Mouse (Mus musculus) kidney, embryonic 15.5 days (tissue): ENCODE measurements around the gene Ccdc62. TPM values are rescaled to one million over a fixed set of nuclear protein-coding genes. Genes with fewer than 3 reads are reported as not detected.
A peak's percentile ranks its signal among the peaks of the same experiment; 100 is the strongest.

Experiments used
- ATAC-seq: fragments of 200-750 bp; cut with Nextera tagmentation; replicated peaks from 2 replicates; pipeline ENCODE4 v1.8.0; 2017; ENCODE audit warnings: moderate TSS enrichment; ENCODE audit not compliant: low FRiP score
- H3K27ac ChIP-seq: fragments of 300-500 bp; sonication (generic); 2 replicates; pipeline ENCODE4 v1.5.1; 2015; ENCODE audit warnings: mild to moderate bottlenecking, inconsistent platforms
- H3K27me3 ChIP-seq: fragments of 300-500 bp; sonication (generic); 2 replicates; pipeline ENCODE4 v1.6.1; 2015; ENCODE audit warnings: inconsistent platforms
- H3K36me3 ChIP-seq: fragments of 300-500 bp; sonication (generic); 2 replicates; pipeline ENCODE4 v1.6.1; 2015; ENCODE audit warnings: inconsistent platforms
- H3K4me1 ChIP-seq: fragments of 300-500 bp; sonication (generic); 2 replicates; pipeline ENCODE4 v1.6.1; 2015; ENCODE audit warnings: inconsistent platforms
- H3K4me2 ChIP-seq: fragments of 300-500 bp; sonication (generic); 2 replicates; pipeline ENCODE4 v1.6.1; 2015; ENCODE audit warnings: moderate library complexity, mild to moderate bottlenecking, inconsistent platforms
- H3K4me3 ChIP-seq: fragments of 300-500 bp; sonication (generic); replicated peaks from 2 replicates; pipeline ENCODE4 v1.5.1; 2015; ENCODE audit warnings: mild to moderate bottlenecking, inconsistent platforms
- H3K9ac ChIP-seq: fragments of 300-500 bp; sonication (generic); 2 replicates; pipeline ENCODE4 v1.6.1; 2015; ENCODE audit warnings: mild to moderate bottlenecking, inconsistent platforms
- H3K9me3 ChIP-seq: fragments of 300-500 bp; sonication (generic); replicated peaks from 2 replicates; pipeline ENCODE4 v1.6.1; 2016; ENCODE audit warnings: inconsistent platforms
- WGBS: fragments of 180-500 bp; shearing (Covaris S2); methylation state at CpG from one replicate; pipeline ENCODE4 v1.1.7; 2015; ENCODE audit warnings: mixed read lengths; 5-methylcytosine and 5-hydroxymethylcytosine counted together
- polyA plus RNA-seq: library from polyadenylated mRNA; unstranded; fragments of >200 nt; fragmentation: Nextera tagmentation; extraction: Ambion mirVana; gene quantifications from 2 replicates; pipeline ENCODE4 v1.2.1, GENCODE M21; 2015

Ccdc62 gene
- polyA plus RNA-seq, 1 experiment from 2014 or later = 6.9 TPM

GRCm38 (mm10) chr5:124006891-124007491 lies 76.5 kb downstream of the Ccdc62 start:
- Histone ChIP-seq H3K4me2 (no peak overlapping the region), H3K9me3 (no peaks in the 10 kb centered on the region), H3K27ac (peak overlapping the region; percentile 74), H3K27me3 (no peaks in the 10 kb centered on the region), H3K36me3 (peaks cover 76% of the 10 kb centered on the region), H3K9ac (no peak overlapping the region), H3K4me3 (no peak overlapping the region), H3K4me1 (peaks cover 37% of the 10 kb centered on the region)
- 73% methylated on average over 17 of the region's 17 CpGs for WGBS
- no peak for ATAC-seq

GRCm38 (mm10) chr5:124010077-124010476 lies 79.6 kb downstream of the Ccdc62 start:
- 92% methylated on average over 8 of the region's 8 CpGs for WGBS
- Histone ChIP-seq H3K4me1 (peaks cover 56% of the 10 kb centered on the region), H3K27ac (peak overlapping the region; percentile 91), H3K27me3 (no peaks in the 10 kb centered on the region), H3K4me3 (no peak overlapping the region), H3K4me2 (no peak overlapping the region), H3K9ac (0 out of 2 replicates have a peak overlapping the region, but pooled peaks have one; percentile 6), H3K36me3 (peaks cover 54% of the 10 kb centered on the region), H3K9me3 (no peaks in the 10 kb centered on the region)
- ATAC-seq = no peak

DNA sequence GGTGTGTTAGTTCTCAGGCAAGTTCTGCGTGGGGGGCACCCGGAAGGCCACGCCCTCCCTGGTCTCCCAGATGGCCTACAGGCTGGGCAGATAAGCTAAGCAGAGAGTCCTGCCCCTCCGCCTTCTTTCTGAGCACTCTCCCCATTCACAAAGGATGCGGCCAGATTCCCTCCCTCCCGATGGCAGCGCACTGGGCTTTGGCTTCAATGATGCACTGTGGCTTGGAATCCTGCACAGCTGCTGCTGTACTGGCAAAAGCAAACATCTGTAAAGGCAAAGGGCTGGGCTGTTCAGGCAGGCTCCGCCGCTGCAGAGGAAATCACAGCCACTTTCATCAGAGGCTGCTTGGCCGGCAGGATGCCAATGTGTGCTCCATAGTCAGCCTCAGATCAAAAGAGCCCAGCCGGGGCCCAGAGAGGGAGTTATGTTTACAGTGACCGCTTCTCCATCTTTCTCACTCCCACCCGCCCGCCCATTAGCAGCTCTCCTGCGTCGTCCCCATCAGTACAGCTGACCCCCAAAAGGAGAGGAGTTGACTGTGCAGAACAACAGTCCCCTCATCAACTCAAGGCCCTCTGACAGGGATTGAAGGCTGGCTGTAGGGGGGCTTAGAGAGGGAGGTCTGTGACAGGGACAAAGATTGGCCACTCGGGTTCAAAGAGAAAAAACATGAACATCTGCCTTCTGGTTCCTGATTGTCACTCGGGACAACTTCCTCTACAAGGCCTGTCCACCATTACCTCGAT lies 80.6 kb downstream of the Ccdc62 start:
- peak overlapping the region; percentile 13; the same call in 1 of the 2 replicates for H3K4me3 ChIP-seq
- no peaks in the 10 kb centered on the region for H3K27me3 ChIP-seq
- peak overlapping the region; percentile 53 for H3K4me2 ChIP-seq
- H3K36me3 ChIP-seq = peaks cover 44% of the 10 kb centered on the region
- peak overlapping the region; percentile 91 for H3K27ac ChIP-seq
- no peaks in the 10 kb centered on the region for H3K9me3 ChIP-seq
- peaks cover 61% of the 10 kb centered on the region for H3K4me1 ChIP-seq
- peak; percentile 55 for ATAC-seq
- no peak overlapping the region for H3K9ac ChIP-seq
- WGBS = 6% methylated on average over 19 of the region's 19 CpGs

- Histone ChIP-seq H3K27me3 (no peaks in the 10 kb centered on the region), H3K36me3 (peaks cover 36% of the 10 kb centered on the region), H3K4me1 (peaks cover 66% of the 10 kb centered on the region), H3K9ac (no peak overlapping the region), H3K9me3 (no peaks in the 10 kb centered on the region), H3K27ac (peak overlapping the region; percentile 91), H3K4me2 (peak overlapping the region; percentile 53), H3K4me3 (no peak overlapping the region)
- 27% methylated on average over 8 of the region's 8 CpGs for WGBS
- no peak for ATAC-seq
Observed at GRCm38 (mm10) chr5:124011927-124012326, 81.4 kb downstream of the Ccdc62 start.

GRCm38 (mm10) chr5:124012885-124013284 lies 82.4 kb downstream of the Ccdc62 start:
- Histone ChIP-seq H3K9me3 (no peaks in the 10 kb centered on the region), H3K4me1 (peaks cover 76% of the 10 kb centered on the region), H3K4me3 (no peak overlapping the region), H3K27me3 (no peaks in the 10 kb centered on the region), H3K4me2 (no peak overlapping the region), H3K27ac (peak overlapping the region; percentile 91), H3K9ac (no peak overlapping the region), H3K36me3 (peaks cover 26% of the 10 kb centered on the region)
- WGBS = 80% methylated on average over 10 of the region's 10 CpGs
- no peak for ATAC-seq

GRCm38 (mm10) chr5:124013747-124014146 lies 83.3 kb downstream of the Ccdc62 start:
- H3K4me3 ChIP-seq = no peak overlapping the region
- H3K9ac ChIP-seq = no peak overlapping the region
- no peak overlapping the region for H3K4me2 ChIP-seq
- H3K27me3 ChIP-seq = no peaks in the 10 kb centered on the region
- peaks cover 85% of the 10 kb centered on the region for H3K4me1 ChIP-seq
- WGBS = 76% methylated on average over 16 of the region's 16 CpGs
- H3K36me3 ChIP-seq = peaks cover 17% of the 10 kb centered on the region
- no peak for ATAC-seq
- peak overlapping the region; percentile 85; the same call in 1 of the 2 replicates for H3K27ac ChIP-seq
- H3K9me3 ChIP-seq = no peaks in the 10 kb centered on the region

DNA sequence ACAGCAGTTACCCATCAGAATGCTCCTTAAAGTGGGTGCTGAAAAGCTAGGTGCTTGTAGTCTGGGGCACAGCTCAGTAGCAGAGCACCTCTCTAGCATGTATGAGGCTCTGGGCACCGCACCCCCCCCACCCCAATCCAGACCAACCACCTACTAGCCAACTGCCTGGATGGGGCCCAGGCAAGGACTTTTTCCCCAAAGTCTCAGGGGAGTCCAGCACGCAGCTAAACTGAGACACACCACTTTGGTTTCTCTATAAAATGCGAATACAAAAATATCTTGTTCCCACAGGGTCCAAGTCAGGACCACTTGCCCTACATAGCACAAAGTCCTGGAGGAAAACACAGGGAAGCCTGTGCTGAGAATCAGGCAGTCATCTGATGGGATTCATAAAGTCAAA lies 83.7 kb downstream of the Ccdc62 start:
- Histone ChIP-seq H3K27ac (peak overlapping the region; percentile 85), H3K4me2 (no peak overlapping the region), H3K4me3 (no peak overlapping the region), H3K9me3 (no peaks in the 10 kb centered on the region), H3K27me3 (no peaks in the 10 kb centered on the region), H3K4me1 (peaks cover 89% of the 10 kb centered on the region), H3K36me3 (peaks cover 13% of the 10 kb centered on the region), H3K9ac (no peak overlapping the region)
- WGBS = 75% methylated on average over 3 of the region's 3 CpGs
- ATAC-seq = no peak

- H3K9me3 ChIP-seq = no peaks in the 10 kb centered on the region
- H3K4me1 ChIP-seq = peaks cover 95% of the 10 kb centered on the region
- H3K4me2 ChIP-seq = peak overlapping the region; percentile 41
- H3K36me3 ChIP-seq = peaks cover 7% of the 10 kb centered on the region
- ATAC-seq = no peak
- WGBS = 8% methylated on average over 11 of the region's 11 CpGs
- no peak overlapping the region for H3K4me3 ChIP-seq
- peak overlapping the region; percentile 85 for H3K27ac ChIP-seq
- H3K27me3 ChIP-seq = no peaks in the 10 kb centered on the region
- H3K9ac ChIP-seq = no peak overlapping the region
Observed at GRCm38 (mm10) chr5:124014791-124015251, 84.3 kb downstream of the Ccdc62 start.

GRCm38 (mm10) chr5:124015727-124016126 lies 85.2 kb downstream of the Ccdc62 start:
- Histone ChIP-seq H3K4me3 (no peak overlapping the region), H3K27ac (0 out of 2 replicates have a peak overlapping the region, but pooled peaks have one; percentile 85), H3K9me3 (no peaks in the 10 kb centered on the region), H3K9ac (no peak overlapping the region), H3K4me1 (peaks cover 96% of the 10 kb centered on the region), H3K4me2 (no peak overlapping the region), H3K27me3 (no peaks in the 10 kb centered on the region), H3K36me3 (no peaks in the 10 kb centered on the region)
- 61% methylated on average over 2 of the region's 2 CpGs for WGBS
- no peak for ATAC-seq

GRCm38 (mm10) chr5:124016291-124016821 lies 85.9 kb downstream of the Ccdc62 start:
- Histone ChIP-seq H3K27me3 (no peaks in the 10 kb centered on the region), H3K9me3 (no peaks in the 10 kb centered on the region), H3K36me3 (peaks cover 3% of the 10 kb centered on the region; the same call in 1 of the 2 replicates), H3K27ac (no peak overlapping the region), H3K4me2 (no peak overlapping the region), H3K4me1 (peaks cover 90% of the 10 kb centered on the region), H3K9ac (no peak overlapping the region), H3K4me3 (no peak overlapping the region)
- 82% methylated on average over 7 of the region's 7 CpGs for WGBS
- ATAC-seq = no peak

DNA sequence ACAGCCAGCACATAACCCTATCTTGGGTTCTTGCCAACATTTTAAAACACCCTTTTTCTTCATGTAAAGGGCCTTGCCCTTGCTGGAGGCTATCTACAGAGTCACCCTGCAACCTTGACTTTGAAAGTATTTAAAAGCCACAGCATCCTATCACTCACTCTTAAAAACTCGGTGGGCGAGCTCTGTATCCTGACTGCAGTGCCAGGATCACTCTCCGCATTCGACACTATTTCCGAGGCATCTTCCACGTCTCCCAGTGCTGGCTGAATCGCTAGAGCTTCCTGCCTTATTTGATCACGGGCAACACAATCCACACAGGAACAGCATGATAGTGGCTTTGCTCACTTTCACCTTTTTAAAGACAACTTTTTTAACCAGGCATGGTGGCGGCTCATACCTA lies 87.5 kb downstream of the Ccdc62 start:
- Histone ChIP-seq H3K9me3 (no peaks in the 10 kb centered on the region), H3K27ac (no peak overlapping the region), H3K4me3 (no peak overlapping the region), H3K9ac (no peak overlapping the region), H3K36me3 (peaks cover 12% of the 10 kb centered on the region; the same call in 1 of the 2 replicates), H3K27me3 (no peaks in the 10 kb centered on the region), H3K4me2 (no peak overlapping the region), H3K4me1 (peaks cover 77% of the 10 kb centered on the region)
- WGBS = 78% methylated on average over 9 of the region's 9 CpGs
- no peak for ATAC-seq

GRCm38 (mm10) chr5:124018651-124019050 lies 88.2 kb downstream of the Ccdc62 start:
- ATAC-seq = no peak
- H3K27ac ChIP-seq = peak overlapping the region; percentile 62
- H3K36me3 ChIP-seq = peaks cover 12% of the 10 kb centered on the region; the same call in 1 of the 2 replicates
- no peaks in the 10 kb centered on the region for H3K9me3 ChIP-seq
- no peak overlapping the region for H3K4me2 ChIP-seq
- peaks cover 77% of the 10 kb centered on the region for H3K4me1 ChIP-seq
- no peak overlapping the region for H3K4me3 ChIP-seq
- H3K9ac ChIP-seq = no peak overlapping the region
- 74% methylated on average over 9 of the region's 9 CpGs for WGBS
- H3K27me3 ChIP-seq = no peaks in the 10 kb centered on the region
